Mouse (Mus musculus): ENCODE data around the gene Irf4.

DNA sequence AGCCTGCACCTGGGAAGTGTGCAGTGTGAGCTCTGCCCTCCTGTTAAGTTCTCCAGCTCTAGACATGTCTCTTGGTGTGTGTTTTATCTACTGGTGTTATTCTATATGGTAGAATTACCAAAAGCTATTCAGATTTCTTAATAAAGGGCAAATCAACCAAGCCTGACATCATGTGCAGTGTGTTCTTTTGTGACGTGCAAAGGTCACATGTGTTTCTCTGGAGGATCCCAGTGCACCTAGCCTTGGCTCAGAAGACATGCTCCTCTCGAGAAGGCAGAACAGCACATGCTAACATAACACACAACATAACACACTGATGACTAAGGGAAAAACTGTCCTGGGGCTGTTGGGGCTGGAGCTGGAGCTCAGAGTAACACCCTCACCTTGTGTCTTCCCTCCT is 38.0 kb upstream of the Irf4 start:
- no peak for TF ChIP-seq POLR2A (IDR thresholded peaks at IDR 0.05; ENCODE audit: insufficient read length, low read depth)
- no peak for TF ChIP-seq MYOD1 (IDR thresholded peaks at IDR 0.05; ENCODE audit: control insufficient read depth in 1 of 3, insufficient read length in 2 of 3, low read depth in 2 of 3)
- TF ChIP-seq E2F4 (IDR thresholded peaks at IDR 0.05; ENCODE audit: insufficient read depth), result no peak
- no peak for TF ChIP-seq MAX (IDR thresholded peaks at IDR 0.05; ENCODE audit: low read depth)
- TF ChIP-seq MYOG (IDR thresholded peaks at IDR 0.05; ENCODE audit: control insufficient read depth in 1 of 3, insufficient read depth in 1 of 3, insufficient read length in 2 of 3, low read depth in 2 of 3), result no peak
- no peak for TF ChIP-seq POLR2AphosphoS2 (IDR thresholded peaks at IDR 0.05; ENCODE audit: insufficient read length, low read depth)
- no peak for TF ChIP-seq TCF3 (IDR thresholded peaks at IDR 0.05; ENCODE audit: insufficient read length, low read depth)
- TF ChIP-seq TCF12 (IDR thresholded peaks at IDR 0.05; ENCODE audit: insufficient read depth, poor library complexity, severe bottlenecking), result no peak
- no peak for TF ChIP-seq USF1 (IDR thresholded peaks at IDR 0.05; ENCODE audit: low read depth)
- TF ChIP-seq CEBPB (IDR thresholded peaks at IDR 0.05; ENCODE audit: insufficient read depth, poor library complexity, severe bottlenecking), result no peak
